Mouse (Mus musculus) C2C12 (cell line): ENCODE data around the gene Hes3. TPM values are rescaled to one million over a fixed set of nuclear protein-coding genes. Genes with fewer than 3 reads are reported as not detected.

ENCODE experiments used
- H3K27me3 ChIP-seq: one replicate; pipeline ENCODE4 v1.6.1; 2011; ENCODE audit not compliant: control insufficient read depth, insufficient read depth, insufficient read length
- H3K36me3 ChIP-seq: one replicate; pipeline ENCODE4 v1.6.1; 2011; ENCODE audit not compliant: control insufficient read depth, insufficient read depth
- H3K4me3 ChIP-seq: one replicate; pipeline ENCODE4 v1.5.1; 2011; ENCODE audit warnings: mild to moderate bottlenecking, control low read depth; ENCODE audit not compliant: poor library complexity, insufficient read depth, severe bottlenecking
- H3K79me2 ChIP-seq: one replicate; pipeline ENCODE4 v1.6.1; 2011; ENCODE audit not compliant: control insufficient read depth, insufficient read depth
- H3K79me3 ChIP-seq: one replicate; pipeline ENCODE4 v1.6.1; 2011; ENCODE audit warnings: low read depth, control low read depth
- H3ac ChIP-seq: one replicate; pipeline ENCODE3; 2011; ENCODE audit warnings: low read depth; ENCODE audit not compliant: control insufficient read depth, insufficient read length
- CEBPB ChIP-seq: IDR thresholded peaks from one replicate; pipeline ENCODE4 v1.6.1; 2011; ENCODE audit warnings: low read depth, mild to moderate bottlenecking, control low read depth, moderate library complexity
- CTCF ChIP-seq: IDR thresholded peaks from one replicate; pipeline ENCODE4 v1.5.1; 2011; ENCODE audit not compliant: control insufficient read depth, insufficient read depth, insufficient read length
- FOSL1 ChIP-seq: IDR thresholded peaks from one replicate; pipeline ENCODE4 v1.8.0; 2011; ENCODE audit warnings: mild to moderate bottlenecking, low read length; ENCODE audit not compliant: poor library complexity, insufficient read depth, severe bottlenecking
- MAX ChIP-seq: IDR thresholded peaks from one replicate; pipeline ENCODE4 v1.6.1; 2011; ENCODE audit warnings: mild to moderate bottlenecking, control low read depth
- MYOD1 ChIP-seq: IDR thresholded peaks from one replicate; pipeline ENCODE4 v1.6.1; 2011; ENCODE audit warnings: low read depth; ENCODE audit not compliant: control insufficient read depth, insufficient read length
- MYOG ChIP-seq: IDR thresholded peaks from one replicate; pipeline ENCODE4 v1.6.1; 2011; ENCODE audit not compliant: control insufficient read depth, insufficient read length; ENCODE audit errors: extremely low read depth
- USF1 ChIP-seq: IDR thresholded peaks from one replicate; pipeline ENCODE4 v1.6.1; 2011; ENCODE audit warnings: low read depth, mild to moderate bottlenecking, control low read depth, moderate library complexity
- polyA plus RNA-seq: library from polyadenylated mRNA; unstranded; fragments of >200 nt; fragmentation: generic; extraction: Trizol; gene quantifications from one replicate; pipeline ENCODE4 v1.2.1, GENCODE M21; 2012; ENCODE audit warnings: missing spikeins

Gene Hes3
- polyA plus RNA-seq, 1 experiment, result not detected

- H3K79me3 ChIP-seq, result no peaks in the 10 kb centered on the region
- peaks cover 42% of the 10 kb centered on the region for H3K27me3 ChIP-seq
- H3K36me3 ChIP-seq, result no peaks in the 10 kb centered on the region
- H3K79me2 ChIP-seq, result no peaks in the 10 kb centered on the region
- H3ac ChIP-seq, result no peak overlapping the region
- H3K4me3 ChIP-seq, result no peak overlapping the region
- no peak for TF ChIP-seq CTCF
- no peak for TF ChIP-seq FOSL1
- no peak for TF ChIP-seq MYOD1
- no peak for TF ChIP-seq USF1
- TF ChIP-seq MAX, result no peak
- no peak for TF ChIP-seq MYOG
- TF ChIP-seq CEBPB, result no peak
These were observed 3.9 kb downstream of the Hes3 start for GRCm38 (mm10) chr4:152287317-152288120.

GRCm38 (mm10) chr4:152286887-152287286 is 4.6 kb downstream of the Hes3 start:
- H3K4me3 ChIP-seq, result no peak overlapping the region
- H3K36me3 ChIP-seq, result no peaks in the 10 kb centered on the region
- H3K27me3 ChIP-seq, result peaks cover 37% of the 10 kb centered on the region

GRCm38 (mm10) chr4:152286183-152286582 is 5.3 kb downstream of the Hes3 start:
- TF ChIP-seq FOSL1, result no peak
- no peak for TF ChIP-seq MYOG
- no peak for TF ChIP-seq USF1
- TF ChIP-seq CTCF, result no peak
- TF ChIP-seq MYOD1, result no peak
- no peak for TF ChIP-seq CEBPB
- TF ChIP-seq MAX, result no peak
- Histone ChIP-seq H3K27me3 (peaks cover 32% of the 10 kb centered on the region), H3K4me3 (no peak overlapping the region), H3K79me2 (no peaks in the 10 kb centered on the region), H3K79me3 (no peaks in the 10 kb centered on the region), H3K36me3 (no peaks in the 10 kb centered on the region), H3ac (no peak overlapping the region)

More at GRCm38 (mm10) chr4:152286887-152287286, 4.6 kb downstream of the Hes3 start:
- no peak for TF ChIP-seq FOSL1
- no peak for TF ChIP-seq USF1
- TF ChIP-seq CTCF, result no peak
- no peak for TF ChIP-seq CEBPB
- no peak for TF ChIP-seq MYOG
- no peak for TF ChIP-seq MAX
- TF ChIP-seq MYOD1, result no peak
- H3K79me3 ChIP-seq, result no peaks in the 10 kb centered on the region
- no peak overlapping the region for H3ac ChIP-seq
- H3K79me2 ChIP-seq, result no peaks in the 10 kb centered on the region

- TF ChIP-seq CTCF (peak; percentile 8), MYOD1 (no peak)
- no peaks in the 10 kb centered on the region for H3K79me2 ChIP-seq
- H3K27me3 ChIP-seq, result peaks cover 26% of the 10 kb centered on the region
- H3K79me3 ChIP-seq, result no peaks in the 10 kb centered on the region
- no peak overlapping the region for H3K4me3 ChIP-seq
- H3K36me3 ChIP-seq, result no peaks in the 10 kb centered on the region
- H3ac ChIP-seq, result no peak overlapping the region
These were observed 6.0 kb downstream of the Hes3 start for GRCm38 (mm10) chr4:152285505-152285904.

GRCm38 (mm10) chr4:152283186-152283950 is 8.1 kb downstream of the Hes3 start:
- H3K4me3 ChIP-seq, result no peak overlapping the region
- no peaks in the 10 kb centered on the region for H3K36me3 ChIP-seq

GRCm38 (mm10) chr4:152282721-152283120 is 8.7 kb downstream of the Hes3 start:
- TF ChIP-seq MAX (no peak), MYOD1 (no peak), CTCF (no peak), MYOG (no peak), USF1 (no peak), FOSL1 (no peak), CEBPB (no peak)
- Histone ChIP-seq H3K4me3 (no peak overlapping the region), H3K27me3 (peaks cover 11% of the 10 kb centered on the region)

More at GRCm38 (mm10) chr4:152283186-152283950, 8.1 kb downstream of the Hes3 start:
- peaks cover 16% of the 10 kb centered on the region for H3K27me3 ChIP-seq
- no peaks in the 10 kb centered on the region for H3K79me2 ChIP-seq
- H3ac ChIP-seq, result no peak overlapping the region
- H3K79me3 ChIP-seq, result no peaks in the 10 kb centered on the region
- TF ChIP-seq MYOG (no peak), CTCF (peak; percentile 94)

More at GRCm38 (mm10) chr4:152282721-152283120, 8.7 kb downstream of the Hes3 start:
- Histone ChIP-seq H3K79me2 (no peaks in the 10 kb centered on the region), H3K36me3 (no peaks in the 10 kb centered on the region), H3K79me3 (no peaks in the 10 kb centered on the region), H3ac (no peak overlapping the region)
